ENCODE assay signal across 22 mouse cellular contexts in the genomic region with DNA sequence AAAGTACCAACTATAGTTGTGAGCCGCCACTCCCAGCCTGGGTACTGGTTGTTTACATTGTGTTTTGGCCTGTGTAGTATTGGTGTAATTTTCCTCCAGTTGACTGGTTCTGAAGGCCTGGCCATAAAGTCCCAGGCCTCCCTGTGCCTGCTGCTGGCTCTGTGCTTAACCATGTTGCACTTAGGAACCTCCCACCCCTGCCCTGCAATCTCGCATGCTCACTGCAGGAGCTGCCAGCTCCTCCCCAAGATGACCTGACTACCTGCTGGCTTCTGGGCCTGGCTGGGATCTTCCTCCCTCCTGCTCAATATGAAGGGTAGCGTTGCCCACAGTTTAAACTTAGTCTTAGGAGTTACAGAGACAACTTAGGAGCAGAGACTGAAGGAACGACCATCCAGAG. TPM values are rescaled to one million over a fixed set of nuclear protein-coding genes. Genes with fewer than 3 reads are reported as not detected.
DNase-seq lines count a peak whose midpoint lies in the region; ATAC-seq lines count a peak whose summit lies in the region.
"Had no signal": no experiment of that assay in that cellular context is flagged by ENCODE, and none has a peak within 500 bp of the region (broad histone marks: within the 10 kb centered on the region; RNA-seq: fewer than 3 reads in every experiment).

No protein-coding gene starts in this region.

- H3K27ac ChIP-seq in kidney, embryonic 14.5 days (ENCODE audit: low read depth, low read length), result no peak overlapping the region
- 0 out of 2 replicates have a peak overlapping the region, but pooled peaks have one; percentile 38 for H3K27ac ChIP-seq in midbrain, embryonic 10.5 days (replicated peaks)
- H3K27ac ChIP-seq in midbrain, embryonic 11.5 days (ENCODE audit: low read depth, low read length), result no peak overlapping the region
- H3K27ac ChIP-seq in liver, embryonic 13.5 days, result peak overlapping the region; percentile 97
- H3K27ac ChIP-seq: embryonic facial prominence, embryonic 10.5 days; heart, adult 2 months; heart, embryonic 13.5 days; hindbrain, postnatal 0 days; left cerebral cortex, adult 2 months; limb, embryonic 15.5 days; macrophage; midbrain, embryonic 13.5 days had no signal

- H3K4me2 ChIP-seq in kidney, embryonic 14.5 days (replicated peaks; ENCODE audit: low read depth, low read length), result no peak overlapping the region
- no peak overlapping the region for H3K4me2 ChIP-seq in midbrain, embryonic 11.5 days
- H3K4me2 ChIP-seq in liver, embryonic 13.5 days, result peak overlapping the region; percentile 72
- H3K4me2 ChIP-seq: heart, embryonic 13.5 days; limb, embryonic 15.5 days; midbrain, embryonic 13.5 days had no signal

- H3K9ac ChIP-seq in kidney, embryonic 14.5 days (ENCODE audit: low read depth, low read length), result no peak overlapping the region
- no peak overlapping the region for H3K9ac ChIP-seq in midbrain, embryonic 11.5 days (ENCODE audit: low read length)
- H3K9ac ChIP-seq in liver, embryonic 13.5 days, result peak overlapping the region; percentile 62
- H3K9ac ChIP-seq: forebrain, postnatal 0 days; heart, embryonic 13.5 days; limb, embryonic 15.5 days; midbrain, embryonic 13.5 days had no signal

- WGBS in kidney, embryonic 14.5 days, result 67% methylated on average over 4 of the region's 4 CpGs
- 80% methylated on average over 4 of the region's 4 CpGs for WGBS in midbrain, embryonic 10.5 days
- WGBS in midbrain, embryonic 11.5 days, result 69% methylated on average over 4 of the region's 4 CpGs
- WGBS in liver, embryonic 13.5 days (ENCODE audit: insufficient replicate concordance), result 81% methylated on average over 4 of the region's 4 CpGs

- H3K27me3 ChIP-seq in kidney, embryonic 14.5 days (ENCODE audit: control insufficient read depth, insufficient read depth, low read length), result no peaks in the 10 kb centered on the region
- no peaks in the 10 kb centered on the region for H3K27me3 ChIP-seq in midbrain, embryonic 10.5 days (ENCODE audit: low read depth, poor library complexity, severe bottlenecking)
- no peaks in the 10 kb centered on the region for H3K27me3 ChIP-seq in midbrain, embryonic 11.5 days (ENCODE audit: control insufficient read depth, insufficient read depth, low read length)
- H3K27me3 ChIP-seq in liver, embryonic 13.5 days, result no peaks in the 10 kb centered on the region
- H3K27me3 ChIP-seq: heart, embryonic 13.5 days; limb, embryonic 15.5 days; midbrain, embryonic 13.5 days had no signal

- H3K4me3 ChIP-seq in kidney, embryonic 14.5 days (ENCODE audit: low read length), result no peak overlapping the region
- H3K4me3 ChIP-seq in midbrain, embryonic 10.5 days, result no peak overlapping the region
- no peak overlapping the region for H3K4me3 ChIP-seq in midbrain, embryonic 11.5 days (ENCODE audit: low read depth, low read length)
- no peak overlapping the region for H3K4me3 ChIP-seq in liver, embryonic 13.5 days (replicated peaks)
- H3K4me3 ChIP-seq: embryonic facial prominence, embryonic 10.5 days; heart, adult 2 months; heart, embryonic 13.5 days; left cerebral cortex, adult 2 months; limb, embryonic 15.5 days; midbrain, embryonic 13.5 days had no signal

- H3K4me1 ChIP-seq in kidney, embryonic 14.5 days (ENCODE audit: control insufficient read depth, insufficient read depth, low read length), result no peaks in the 10 kb centered on the region
- peaks cover 22% of the 10 kb centered on the region for H3K4me1 ChIP-seq in midbrain, embryonic 10.5 days
- peaks cover 12% of the 10 kb centered on the region for H3K4me1 ChIP-seq in midbrain, embryonic 11.5 days (ENCODE audit: control insufficient read depth, insufficient read depth, low read length)
- peaks cover 74% of the 10 kb centered on the region for H3K4me1 ChIP-seq in liver, embryonic 13.5 days (replicated peaks)

- peak; percentile 17 for DNase-seq in kidney, adult 11 months
- DNase-seq in midbrain, embryonic 10.5 days (ENCODE audit: low spot score), result no peak
- DNase-seq in midbrain, embryonic 11.5 days (ENCODE audit: low spot score, missing footprints), result no peak
- peak; percentile 35 for DNase-seq in liver, embryonic 13.5 days
- DNase-seq in cerebellum, adult 9-11 months, result no peak
- no peak for DNase-seq in right cerebral cortex, adult 2 months (ENCODE audit: low spot score in 2 of 2)
- DNase-seq: forebrain, postnatal 0 days; gastrocnemius, postnatal 36 days; heart, adult 2 months; heart, postnatal 14 days; left cerebral cortex, postnatal 4 days; thymus, adult 18-20 months had no signal

- peaks cover 23% of the 10 kb centered on the region for H3K36me3 ChIP-seq in kidney, embryonic 14.5 days (ENCODE audit: control insufficient read depth, insufficient read depth, low read length)
- peaks cover 36% of the 10 kb centered on the region for H3K36me3 ChIP-seq in midbrain, embryonic 10.5 days
- H3K36me3 ChIP-seq in midbrain, embryonic 11.5 days (ENCODE audit: control insufficient read depth, insufficient read depth, low read length), result peaks cover 6% of the 10 kb centered on the region
- peaks cover 30% of the 10 kb centered on the region for H3K36me3 ChIP-seq in liver, embryonic 13.5 days

- no peak for ATAC-seq in kidney, embryonic 14.5 days (ENCODE audit: low FRiP score, low TSS enrichment)
- no peak for ATAC-seq in midbrain, embryonic 11.5 days (ENCODE audit: low FRiP score)
- 0 out of 2 replicates have a peak, but pooled peaks have one; percentile 24 for ATAC-seq in liver, embryonic 13.5 days (ENCODE audit: low read depth)
- ATAC-seq: forebrain, postnatal 0 days; hindbrain, postnatal 0 days; intestine, embryonic 16.5 days; lung, postnatal 0 days; midbrain, embryonic 13.5 days had no signal

- no peaks in the 10 kb centered on the region for H3K9me3 ChIP-seq in kidney, embryonic 14.5 days (ENCODE audit: control insufficient read depth, low read length)
- no peaks in the 10 kb centered on the region for H3K9me3 ChIP-seq in midbrain, embryonic 10.5 days (replicated peaks)
- no peaks in the 10 kb centered on the region for H3K9me3 ChIP-seq in midbrain, embryonic 11.5 days (ENCODE audit: control insufficient read depth, low read length)
- H3K9me3 ChIP-seq in liver, embryonic 13.5 days (replicated peaks), result no peaks in the 10 kb centered on the region
- H3K9me3 ChIP-seq: embryonic facial prominence, embryonic 10.5 days; heart, embryonic 13.5 days; limb, embryonic 15.5 days; midbrain, embryonic 13.5 days had no signal

RNA-seq across cellular contexts. Expression of a gene that starts 24.8 kb away (rescaled TPM):
- polyA plus RNA-seq in kidney, embryonic 14.5 days (2014; fragmentation: Nextera tagmentation; extraction: Ambion mirVana), result 36.4 and 59.2 TPM in 2 replicates
- 56.2 and 60.9 TPM in 2 replicates for polyA plus RNA-seq in midbrain, embryonic 10.5 days (2016; fragmentation: Nextera tagmentation; extraction: Ambion mirVana)
- polyA plus RNA-seq in midbrain, embryonic 11.5 days (2014; fragmentation: Nextera tagmentation; extraction: Ambion mirVana), result 53.1 and 55.7 TPM in 2 replicates
- polyA plus RNA-seq in liver, embryonic 13.5 days (2015; fragmentation: Nextera tagmentation; extraction: Ambion mirVana), result 35.4 and 38.9 TPM in 2 replicates

RNA-seq across cellular contexts. Expression of a gene that starts 40.0 kb away (rescaled TPM):
- 3.6 and 6.0 TPM in 2 replicates for polyA plus RNA-seq in kidney, embryonic 14.5 days (2014; fragmentation: Nextera tagmentation; extraction: Ambion mirVana)
- polyA plus RNA-seq in midbrain, embryonic 10.5 days (2016; fragmentation: Nextera tagmentation; extraction: Ambion mirVana), result 22.8 and 32.6 TPM in 2 replicates
- polyA plus RNA-seq in midbrain, embryonic 11.5 days (2014; fragmentation: Nextera tagmentation; extraction: Ambion mirVana), result 22.8 and 23.2 TPM in 2 replicates
- 0.21 and 0.36 TPM in 2 replicates for polyA plus RNA-seq in liver, embryonic 13.5 days (2015; fragmentation: Nextera tagmentation; extraction: Ambion mirVana)
- polyA plus RNA-seq: macrophage had no signal

RNA-seq across cellular contexts. Expression of a gene that starts 43.7 kb away (rescaled TPM):
- 0.14 TPM in 1 of 2 replicates, not detected in the other for polyA plus RNA-seq in kidney, embryonic 14.5 days (2014; fragmentation: Nextera tagmentation; extraction: Ambion mirVana)
- 4.8 and 7.3 TPM in 2 replicates for polyA plus RNA-seq in midbrain, embryonic 10.5 days (2016; fragmentation: Nextera tagmentation; extraction: Ambion mirVana)
- polyA plus RNA-seq in midbrain, embryonic 11.5 days (2014; fragmentation: Nextera tagmentation; extraction: Ambion mirVana), result 8.4 and 9.1 TPM in 2 replicates
- 16.9 and 19.5 TPM in 2 replicates for polyA plus RNA-seq in liver, embryonic 13.5 days (2015; fragmentation: Nextera tagmentation; extraction: Ambion mirVana)
- polyA plus RNA-seq: lung, postnatal 0 days; macrophage had no signal

Comparison
In these comparisons a context has a peak if more than half of its experiments do, and no peak if none do; other contexts are left out.
1. H3K27ac ChIP-seq: peak in midbrain, embryonic 10.5 days (single experiment) and liver, embryonic 13.5 days (single experiment); none in kidney, embryonic 14.5 days (single experiment) and midbrain, embryonic 11.5 days (single experiment).
2. DNase-seq: peak in kidney, adult 11 months (single experiment) and liver, embryonic 13.5 days (single experiment); none in midbrain, embryonic 10.5 days (single experiment), midbrain, embryonic 11.5 days (single experiment), cerebellum, adult 9-11 months (single experiment) and right cerebral cortex, adult 2 months (0 of 2).